Mouse (Mus musculus): ENCODE results near the gene Wdr78.
A peak's percentile ranks its signal among the peaks of the same experiment; 100 is the strongest.

The Wdr78 gene

DNA sequence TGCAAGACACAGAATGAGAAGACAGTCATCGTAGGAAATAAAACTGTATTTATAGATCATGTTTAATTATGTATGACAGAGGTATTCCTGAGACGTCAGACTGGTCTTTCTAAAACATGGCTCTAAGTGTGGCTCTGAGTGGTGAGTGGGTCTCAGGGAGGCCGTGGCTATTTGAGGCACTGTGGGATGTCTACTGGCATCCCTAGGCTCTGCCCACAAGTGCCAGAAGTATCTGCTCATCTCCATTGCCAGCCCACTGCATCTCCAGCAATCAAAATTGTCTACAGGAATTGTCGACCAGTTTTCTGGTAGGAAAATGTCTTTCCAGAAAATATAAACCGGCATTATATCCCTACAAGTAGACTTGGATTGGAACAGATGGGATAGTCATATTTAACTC lies 57.4 kb downstream of the Wdr78 start:
- no peak for DNase-seq (ENCODE audit: low read depth, low spot score)

DNA sequence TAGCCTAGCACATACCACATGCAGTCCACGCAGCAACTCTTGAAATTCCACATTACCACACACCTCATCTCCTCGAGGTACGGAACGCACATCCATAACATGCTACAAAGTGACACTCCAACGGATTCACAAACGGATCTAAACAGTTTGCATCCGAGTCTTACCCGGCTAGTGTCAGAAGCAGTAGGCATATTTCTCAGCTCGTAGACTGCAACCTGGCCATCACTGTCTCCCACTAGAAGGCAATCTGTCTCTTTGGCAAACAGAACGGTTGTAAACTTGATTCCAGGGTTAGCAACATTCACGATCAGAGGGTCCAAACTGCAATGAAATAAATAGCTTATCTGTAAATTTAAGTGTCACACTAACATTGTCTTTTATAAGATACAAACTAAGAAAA lies 66.3 kb downstream of the Wdr78 start:
- DNase-seq (ENCODE audit: low read depth, low spot score): no peak

- DNase-seq (ENCODE audit: low read depth, low spot score): peak; percentile 9
These were observed 71.4 kb downstream of the Wdr78 start for GRCm38 (mm10) chr4:103042997-103043396.

- DNase-seq (ENCODE audit: low read depth, low spot score): no peak
These were observed 74.5 kb downstream of the Wdr78 start for GRCm38 (mm10) chr4:103039838-103040191.

DNA sequence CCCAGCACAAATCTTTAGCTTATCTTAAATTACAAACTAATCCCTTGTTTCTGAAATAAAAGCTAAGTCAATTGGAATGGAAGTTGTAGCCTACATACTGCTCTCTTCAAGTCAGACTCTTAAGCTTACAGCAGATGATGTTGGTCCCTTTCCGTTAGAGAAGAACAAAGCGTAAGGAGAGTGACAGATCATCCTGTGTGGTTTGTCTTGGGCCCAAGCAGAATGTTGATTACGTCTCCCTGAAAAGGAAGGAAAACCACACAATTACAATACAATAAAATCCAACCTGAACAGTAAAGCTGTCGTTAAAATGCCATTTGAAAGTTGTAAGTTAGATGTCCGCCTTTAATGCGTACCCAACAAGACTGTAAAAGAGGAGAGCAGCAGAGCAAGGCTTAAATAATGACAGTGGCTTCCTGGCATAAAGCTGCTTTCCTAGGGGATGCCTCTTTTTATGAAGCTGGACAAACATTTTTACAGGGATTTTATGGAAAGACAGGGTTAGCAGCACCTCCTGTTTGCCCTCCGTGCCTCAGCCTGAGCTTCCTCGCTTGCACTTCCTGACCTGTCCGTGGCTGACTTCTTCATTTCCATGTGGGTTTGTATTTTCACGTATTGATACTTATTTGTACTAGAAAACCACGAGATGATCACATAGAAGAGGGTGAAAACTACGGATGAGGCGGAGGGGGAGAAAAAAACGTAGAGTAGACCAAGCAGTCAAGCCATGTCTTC lies 75.1 kb downstream of the Wdr78 start:
- no peak for DNase-seq (ENCODE audit: low read depth, low spot score)

- DNase-seq (ENCODE audit: low read depth, low spot score): no peak
These were observed 85.9 kb downstream of the Wdr78 start for GRCm38 (mm10) chr4:103028177-103029088.

DNA sequence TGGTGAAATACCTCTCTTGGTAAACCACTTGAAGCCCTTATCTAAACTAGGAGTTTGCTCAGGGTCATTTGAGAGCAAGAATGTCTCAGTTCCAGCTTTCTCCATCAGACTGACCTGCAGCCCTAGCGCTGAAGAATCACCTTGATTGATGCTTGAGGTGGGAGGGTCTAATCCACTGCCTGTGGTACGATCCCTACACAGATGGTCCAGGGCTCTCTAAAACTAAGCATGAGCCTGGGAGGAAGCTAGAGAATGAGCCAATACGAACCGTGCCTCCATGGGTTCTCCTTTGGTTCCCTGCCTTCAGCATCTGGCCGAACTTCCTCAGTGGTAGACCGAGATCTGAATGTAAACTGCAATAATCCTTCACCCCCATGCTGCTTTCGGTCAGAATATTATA lies 86.6 kb downstream of the Wdr78 start:
- no peak for DNase-seq (ENCODE audit: low read depth, low spot score)

DNA sequence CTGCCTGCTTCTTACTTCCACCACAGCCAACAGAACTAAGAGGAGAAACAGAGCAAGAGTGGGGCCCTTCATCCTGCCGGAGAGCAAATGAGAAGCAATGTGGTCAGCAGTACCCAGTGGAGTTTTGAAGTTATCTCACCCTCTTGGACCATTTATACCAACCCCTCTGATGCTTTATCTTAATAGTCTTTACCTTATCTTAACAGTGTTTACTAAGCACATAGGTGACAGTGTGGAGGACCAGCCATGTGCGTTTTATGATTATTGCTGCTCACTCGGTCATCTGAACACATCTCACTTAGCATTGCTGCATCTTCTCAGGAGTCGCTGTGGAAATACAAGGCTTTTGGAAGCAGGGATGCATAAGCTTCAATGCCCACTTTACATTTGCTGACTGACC lies 87.7 kb downstream of the Wdr78 start, which contains the start of gene Insl5:
Gene Insl5 (minus strand): TSS at position 222 of the 400 bp plus-strand sequence.
- no peak for DNase-seq (ENCODE audit: low read depth, low spot score)

DNA sequence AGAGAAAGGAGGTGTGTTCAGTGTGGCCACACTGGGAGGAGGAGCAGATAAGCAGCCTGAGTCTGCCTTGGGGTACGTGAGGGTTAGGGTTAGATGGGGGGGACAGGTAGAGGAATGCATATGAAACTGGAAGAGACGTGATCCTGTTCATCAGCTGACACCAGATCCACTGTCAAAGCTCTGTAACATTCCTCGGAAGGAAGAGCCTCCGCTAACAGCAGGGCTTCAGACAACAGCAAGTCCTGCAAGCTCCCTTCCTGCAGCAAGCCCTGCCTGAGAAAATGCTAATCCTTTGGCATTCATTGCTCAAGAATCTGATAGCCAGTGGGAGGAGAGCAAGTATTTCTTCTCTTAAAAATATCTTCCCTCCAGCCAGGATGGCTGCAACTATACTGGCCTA lies 100.9 kb downstream of the Wdr78 start:
- DNase-seq (ENCODE audit: low read depth, low spot score): no peak

DNA sequence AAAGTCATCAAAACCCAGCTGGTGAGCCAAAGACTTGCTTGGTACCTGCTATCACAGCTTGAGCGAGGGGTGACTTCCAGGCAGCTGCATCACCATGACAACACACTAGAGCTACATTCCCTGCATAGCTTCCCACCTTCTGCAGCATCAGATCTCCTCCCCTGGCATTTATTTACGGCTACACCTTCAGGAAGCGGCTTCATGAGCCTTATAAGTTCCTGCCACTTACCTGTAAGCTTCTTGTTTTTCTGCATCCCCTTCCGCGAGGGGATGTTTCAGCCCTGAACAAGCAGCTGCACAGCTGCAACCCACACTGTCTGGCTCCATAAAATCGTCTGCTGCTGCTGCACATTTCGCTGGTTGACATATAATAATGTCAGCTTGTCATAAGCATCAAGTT lies 102.5 kb downstream of the Wdr78 start:
- no peak for DNase-seq (ENCODE audit: low read depth, low spot score)

- no peak for DNase-seq (ENCODE audit: low read depth, low spot score)
These were observed 103.6 kb downstream of the Wdr78 start for GRCm38 (mm10) chr4:103010734-103011133.

DNA sequence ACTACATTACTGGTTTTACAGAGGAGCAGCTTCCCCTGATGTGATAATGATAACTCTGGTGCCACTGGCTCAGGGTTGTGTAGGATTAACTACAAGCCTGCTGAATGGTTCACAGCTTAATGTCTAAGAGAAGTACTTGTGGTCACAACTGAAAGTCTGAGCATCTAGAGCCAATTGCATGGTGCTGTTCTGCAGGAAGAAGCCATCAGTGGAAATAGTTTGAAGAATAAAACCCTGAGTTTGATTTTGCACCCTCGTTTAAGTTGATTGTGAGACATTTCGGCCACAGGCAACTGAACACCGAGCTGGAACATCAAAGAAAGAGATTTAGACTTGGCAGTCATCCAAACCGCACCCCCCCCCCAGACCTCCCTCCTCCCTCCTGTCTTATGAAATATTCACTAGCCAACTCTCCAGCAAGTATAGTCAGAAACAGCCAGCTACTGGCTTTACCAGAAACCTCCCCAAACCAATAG lies 107.4 kb downstream of the Wdr78 start:
- peak; percentile 13 for DNase-seq (ENCODE audit: low read depth, low spot score)

- DNase-seq (ENCODE audit: low read depth, low spot score): no peak
These were observed 108.1 kb downstream of the Wdr78 start for GRCm38 (mm10) chr4:103006266-103006665.

- DNase-seq (ENCODE audit: low read depth, low spot score): no peak
These were observed 109.0 kb downstream of the Wdr78 start for GRCm38 (mm10) chr4:103005190-103005945.

- DNase-seq (ENCODE audit: low read depth, low spot score): no peak
These were observed 109.7 kb downstream of the Wdr78 start for GRCm38 (mm10) chr4:103004681-103005080.

- no peak for DNase-seq (ENCODE audit: low read depth, low spot score)
These were observed 122.7 kb downstream of the Wdr78 start for GRCm38 (mm10) chr4:102991685-102992084.

DNA sequence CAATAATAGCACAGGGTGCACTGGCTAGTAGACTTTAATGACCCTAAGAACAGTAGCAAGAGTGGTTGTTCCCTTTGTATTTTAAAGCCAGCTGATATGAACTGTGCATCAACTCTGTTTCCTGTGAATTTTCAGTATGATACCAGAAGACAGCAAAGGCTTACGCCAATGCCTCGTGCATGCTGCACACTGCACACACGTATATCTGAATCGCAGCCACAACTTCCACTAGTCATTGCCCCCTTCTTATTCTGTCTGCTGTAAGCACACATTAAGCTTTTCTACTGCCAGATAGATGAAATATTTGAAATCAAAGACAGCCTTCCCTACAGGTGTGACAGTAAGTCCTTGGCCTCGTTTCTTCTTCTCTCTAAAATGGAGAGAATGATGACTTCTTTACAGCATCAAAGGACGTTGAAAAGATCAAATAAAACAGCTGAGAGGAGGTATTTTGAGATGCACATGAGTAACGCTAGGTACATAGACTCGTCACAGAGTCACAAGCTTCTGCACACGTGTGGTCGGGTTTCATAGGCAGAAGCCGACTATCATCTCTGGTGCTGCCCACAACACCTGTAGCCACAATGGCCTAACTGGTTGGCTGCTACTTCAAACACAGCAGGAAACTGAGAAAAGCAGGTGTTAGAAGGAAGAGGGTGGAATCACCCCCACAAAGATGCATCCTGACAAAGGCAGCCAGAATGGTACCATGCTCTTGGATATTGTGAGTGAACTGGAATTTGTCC lies 123.6 kb downstream of the Wdr78 start:
- DNase-seq (ENCODE audit: low read depth, low spot score): no peak

GRCm38 (mm10) chr4:102990016-102990415 lies 124.3 kb downstream of the Wdr78 start:
- no peak for DNase-seq (ENCODE audit: low read depth, low spot score)

DNA sequence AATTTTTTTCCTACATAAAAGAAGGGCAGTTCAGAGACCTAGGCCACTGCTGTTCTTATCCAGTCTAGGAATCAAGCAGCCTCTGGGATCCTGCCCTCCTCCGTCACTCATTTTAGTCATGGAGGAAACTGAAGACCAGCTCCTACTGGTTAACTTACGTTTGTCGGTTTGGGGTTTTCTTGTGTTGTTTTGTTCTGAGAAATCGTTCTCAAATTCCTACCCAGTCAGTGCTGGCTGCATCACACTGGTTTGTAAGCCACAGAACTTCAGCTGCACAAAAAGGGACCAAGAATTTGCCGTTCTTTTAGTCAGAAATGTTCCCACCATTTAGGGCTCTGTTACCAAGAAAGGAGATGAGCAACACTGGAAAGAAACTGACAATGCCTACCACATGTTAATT lies 125.0 kb downstream of the Wdr78 start:
- no peak for DNase-seq (ENCODE audit: low read depth, low spot score)

DNA sequence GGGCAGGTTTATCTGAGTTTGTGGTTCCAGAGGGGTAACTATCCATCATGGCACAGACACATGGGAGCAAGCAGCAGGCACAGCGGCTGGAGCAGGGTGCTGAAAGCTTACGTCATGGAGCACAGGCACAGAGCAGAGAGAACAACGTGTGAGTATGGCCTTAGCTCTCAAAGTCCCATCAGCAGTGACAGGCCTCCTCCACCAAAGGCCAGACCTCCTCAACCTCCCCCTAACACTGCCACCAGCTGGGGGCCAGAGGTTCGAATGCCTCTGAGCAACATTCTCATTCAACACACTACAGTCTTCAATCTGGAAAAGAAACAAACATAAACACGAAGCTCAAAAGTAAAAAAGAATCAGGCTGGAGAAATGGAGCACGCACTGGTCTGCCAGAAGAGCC lies 125.8 kb downstream of the Wdr78 start:
- DNase-seq (ENCODE audit: low read depth, low spot score): no peak
